In genomic region chr13:104509561-104510493, GRCm38 (mm10) we compare ENCODE assay signal across 8 mouse cellular contexts.
DNase-seq lines count a peak whose midpoint lies in the region; ATAC-seq and TF ChIP-seq lines count a peak whose summit lies in the region.

No protein-coding gene starts in this region.

- H3K9ac ChIP-seq in forebrain, postnatal 0 days, result no peak overlapping the region

- no peak overlapping the region for H3K27ac ChIP-seq in forebrain, postnatal 0 days (ENCODE audit: low read depth, low read length)
- no peak overlapping the region for H3K27ac ChIP-seq in thymus, adult 2 months (ENCODE audit: control insufficient read depth, insufficient read depth, low read length)

- peak; percentile 48 to 58 for DNase-seq in layer of hippocampus, postnatal 14 days (ENCODE audit: low spot score in 2 of 2)
- DNase-seq in layer of hippocampus, adult 8-10 months (ENCODE audit: low spot score in 2 of 2), result no peak
- DNase-seq in cerebellum, adult 18-20 months, result peak; percentile 63 to 68
- DNase-seq in forebrain, postnatal 0 days, result no peak
- peak; percentile 33 for DNase-seq in heart, postnatal 4 days
- no peak for DNase-seq in urinary bladder, postnatal 14 days (ENCODE audit: low spot score)
- DNase-seq in thymus, adult 2 months, result no peak
- no peak for DNase-seq in kidney, adult 18-20 months

- H3K4me2 ChIP-seq in forebrain, postnatal 0 days (ENCODE audit: low read depth), result no peak overlapping the region

- TF ChIP-seq CTCF in forebrain, postnatal 0 days (IDR thresholded peaks at IDR 0.05; ENCODE audit: low read depth), result no peak
- TF ChIP-seq CTCF in thymus, adult 2 months (IDR thresholded peaks at IDR 0.05; ENCODE audit: borderline replicate concordance, control insufficient read depth, extremely low read depth, insufficient read depth, low read length, poor library complexity), result no peak

- no peaks in the 10 kb centered on the region for H3K27me3 ChIP-seq in forebrain, postnatal 0 days (ENCODE audit: insufficient read depth, low read length)
- no peaks in the 10 kb centered on the region for H3K27me3 ChIP-seq in thymus, adult 2 months (ENCODE audit: control insufficient read depth, insufficient read depth, low read length)

- 60% methylated on average over 26 of the region's 26 CpGs for WGBS in forebrain, postnatal 0 days
- WGBS in thymus, adult 2 months, result 94% methylated on average over 26 of the region's 26 CpGs

- H3K4me3 ChIP-seq in forebrain, postnatal 0 days (ENCODE audit: low read depth, low read length), result no peak overlapping the region
- H3K4me3 ChIP-seq in thymus, adult 2 months (ENCODE audit: control insufficient read depth, insufficient read depth, low read length), result no peak overlapping the region

- no peaks in the 10 kb centered on the region for H3K36me3 ChIP-seq in forebrain, postnatal 0 days (ENCODE audit: insufficient read depth)
- H3K36me3 ChIP-seq in thymus, adult 2 months (ENCODE audit: control insufficient read depth, insufficient read depth, low read length), result no peaks in the 10 kb centered on the region

- H3K9me3 ChIP-seq in forebrain, postnatal 0 days (ENCODE audit: low read length), result no peaks in the 10 kb centered on the region

- no peak for TF ChIP-seq POLR2A in thymus, adult 2 months (IDR thresholded peaks at IDR 0.05; ENCODE audit: control insufficient read depth, extremely low read depth, insufficient read depth, low read length, poor library complexity)

- H3K4me1 ChIP-seq in forebrain, postnatal 0 days (ENCODE audit: insufficient read depth), result no peaks in the 10 kb centered on the region
- H3K4me1 ChIP-seq in thymus, adult 2 months (replicated peaks; ENCODE audit: control insufficient read depth, insufficient read depth, low read length), result no peaks in the 10 kb centered on the region

- peak; percentile 71 for ATAC-seq in forebrain, postnatal 0 days

Comparison
In these comparisons a context has a peak if more than half of its experiments do, and no peak if none do; other contexts are left out.
1. DNase-seq: peak in layer of hippocampus, postnatal 14 days (2 of 2), cerebellum, adult 18-20 months (2 of 2) and heart, postnatal 4 days (single experiment); none in layer of hippocampus, adult 8-10 months (0 of 2), forebrain, postnatal 0 days (single experiment), urinary bladder, postnatal 14 days (single experiment), thymus, adult 2 months (single experiment) and kidney, adult 18-20 months (single experiment).